Mouse (Mus musculus) cerebellum, postnatal 25 days (tissue): Measurements from ENCODE around the gene Gab2.
A peak's percentile ranks its signal among the peaks of the same experiment; 100 is the strongest.

Source experiments
- DNase-seq, 2 experiments: peaks; one replicate each; pipeline ENCODE4 v3.0.0; 2021; ENCODE audit warnings: mixed read lengths in 2 of 2

The Gab2 gene

GRCm38 (mm10) chr7:97262541-97262940 lies 181.2 kb downstream of the Gab2 start:
- DNase-seq = no peak

- no peak for DNase-seq
These were observed 189.0 kb downstream of the Gab2 start for GRCm38 (mm10) chr7:97270367-97270766.

GRCm38 (mm10) chr7:97271068-97271467 lies 189.7 kb downstream of the Gab2 start:
- no peak for DNase-seq

GRCm38 (mm10) chr7:97296986-97297385 lies 215.6 kb downstream of the Gab2 start:
- no peak for DNase-seq

GRCm38 (mm10) chr7:97297466-97297865 lies 216.1 kb downstream of the Gab2 start:
- DNase-seq = peak; percentile 53 to 69

GRCm38 (mm10) chr7:97298279-97298678 lies 216.9 kb downstream of the Gab2 start:
- DNase-seq = no peak

- peak in 1 of 2 experiments; percentile 3 for DNase-seq
These were observed 217.6 kb downstream of the Gab2 start for GRCm38 (mm10) chr7:97298943-97299342.

DNA sequence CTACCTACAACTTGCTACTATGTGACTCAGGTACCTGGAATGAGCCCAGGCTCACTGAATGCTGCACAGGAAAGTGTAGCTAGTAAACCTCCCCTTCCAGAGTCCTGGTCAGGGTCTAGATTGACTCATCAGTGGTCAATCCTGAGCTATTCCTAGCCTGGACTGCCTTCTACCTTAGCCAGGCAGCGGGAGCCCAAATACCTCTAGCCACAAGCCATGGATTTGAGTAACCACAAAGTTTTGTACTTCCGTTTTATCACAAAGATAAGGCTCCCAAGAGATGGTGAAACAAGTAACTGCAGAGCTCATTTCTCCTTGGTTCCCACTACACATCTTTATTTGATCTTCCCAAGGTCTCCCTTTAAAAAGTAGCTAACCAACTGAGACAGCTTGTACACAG lies 219.5 kb downstream of the Gab2 start:
- DNase-seq = no peak

- DNase-seq = peak in 1 of 2 experiments; percentile 2
These were observed 219.9 kb downstream of the Gab2 start for GRCm38 (mm10) chr7:97301321-97301720.

- DNase-seq = no peak
These were observed 220.9 kb downstream of the Gab2 start for GRCm38 (mm10) chr7:97302261-97302660.

GRCm38 (mm10) chr7:97302876-97303275 lies 221.5 kb downstream of the Gab2 start:
- no peak for DNase-seq

- peak in 1 of 2 experiments; percentile 2 for DNase-seq
These were observed 222.2 kb downstream of the Gab2 start for GRCm38 (mm10) chr7:97303614-97304013.

DNA sequence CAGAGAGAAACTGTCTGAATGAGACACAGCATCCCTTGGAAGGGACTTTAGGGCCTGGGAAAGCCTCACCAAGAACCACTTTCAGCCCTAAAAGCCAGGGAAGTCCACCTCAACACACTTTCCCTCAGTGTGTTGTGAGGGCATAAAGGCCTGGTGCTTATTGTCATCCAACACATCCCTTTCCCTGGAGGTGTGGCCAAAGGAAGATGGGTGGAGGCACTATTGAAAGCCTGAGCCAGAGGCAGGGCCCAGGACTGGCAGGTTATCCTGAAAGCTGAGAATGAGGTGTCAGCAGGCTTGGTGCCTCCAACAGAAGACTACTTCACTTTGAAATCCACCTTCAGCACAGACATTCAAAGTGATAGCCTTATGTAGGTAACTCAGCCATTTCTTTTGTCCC lies 223.1 kb downstream of the Gab2 start:
- DNase-seq = no peak

DNA sequence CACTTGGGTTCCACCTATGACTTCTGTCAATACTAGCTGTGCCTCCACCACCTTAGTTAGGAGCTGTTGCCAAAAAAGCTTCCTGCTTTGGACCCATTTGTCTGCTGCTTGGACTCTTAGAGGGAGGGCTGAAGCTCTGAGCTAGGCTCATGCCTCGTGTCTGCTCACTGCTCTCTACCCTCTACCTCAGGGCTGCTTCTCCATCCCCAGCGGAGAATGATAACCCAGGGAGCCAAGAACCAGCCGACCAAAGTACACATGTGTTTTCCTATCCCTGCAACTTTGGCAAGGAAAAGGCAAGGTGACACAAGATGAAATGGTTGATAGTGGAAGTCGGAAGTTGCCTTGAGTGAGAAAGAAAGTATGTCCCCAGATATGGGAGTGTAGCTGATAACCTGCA lies 223.8 kb downstream of the Gab2 start:
- DNase-seq = peak in 1 of 2 experiments; percentile 2

- DNase-seq = no peak
These were observed 225.4 kb downstream of the Gab2 start for GRCm38 (mm10) chr7:97306813-97307212.

- no peak for DNase-seq
These were observed 226.2 kb downstream of the Gab2 start for GRCm38 (mm10) chr7:97307546-97307945.

DNA sequence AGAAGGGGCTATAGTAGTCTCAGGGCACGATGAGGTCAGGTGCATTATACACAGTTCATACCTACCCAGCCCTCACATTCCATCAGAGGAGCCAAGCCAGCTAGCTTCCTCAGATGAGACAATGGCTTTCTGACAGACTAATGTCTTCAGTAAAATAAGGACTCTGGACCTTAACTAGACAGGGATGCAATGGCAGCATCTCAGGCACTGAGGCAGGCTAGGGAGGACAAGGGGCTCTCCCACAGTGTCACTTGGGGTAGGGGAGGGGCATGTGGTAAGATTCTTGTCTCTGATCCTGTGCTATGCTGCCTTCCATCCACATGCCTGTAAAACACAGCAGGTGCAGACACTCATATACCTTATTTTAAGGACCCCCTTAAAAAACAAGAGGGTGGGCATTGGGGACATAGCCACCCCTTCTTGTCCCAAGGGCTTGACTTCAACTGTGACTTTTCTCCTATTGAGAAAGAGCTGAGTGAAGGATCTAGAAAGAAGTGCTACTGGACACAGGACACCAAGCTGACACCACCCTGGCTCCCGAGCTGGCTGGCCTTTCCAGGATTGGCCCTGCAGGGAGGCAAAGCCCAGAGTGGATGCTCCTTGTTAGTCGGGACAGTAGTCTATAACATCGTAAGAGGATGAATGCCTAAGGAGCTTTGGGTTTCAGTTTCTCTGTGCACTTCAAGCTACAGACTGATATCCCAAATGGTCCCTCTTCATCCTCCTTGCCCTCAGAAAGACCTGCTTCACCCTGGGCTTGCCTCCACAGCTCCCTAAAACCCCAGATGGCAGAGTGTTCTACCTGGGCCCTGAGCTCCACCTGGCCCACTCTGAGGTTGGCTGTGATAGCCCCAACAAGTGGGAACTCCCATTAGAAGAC lies 228.3 kb downstream of the Gab2 start:
- no peak for DNase-seq

DNA sequence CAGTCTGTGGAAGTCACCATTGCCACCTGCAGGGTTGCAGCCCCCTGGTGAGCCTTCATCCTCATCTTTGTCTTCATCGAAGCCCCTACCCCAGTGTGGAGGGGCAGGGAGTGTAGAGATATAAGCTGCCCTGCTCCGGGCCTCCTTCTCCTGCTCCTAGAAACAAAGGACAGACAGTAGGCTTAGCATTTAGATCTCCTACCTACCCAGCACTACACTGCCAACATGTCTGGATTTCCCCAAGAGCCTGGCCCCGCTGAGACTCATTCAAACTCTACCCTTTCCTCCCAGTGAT lies 228.9 kb downstream of the Gab2 start:
- no peak for DNase-seq

- peak in 1 of 2 experiments; percentile 2 for DNase-seq
These were observed 230.2 kb downstream of the Gab2 start for GRCm38 (mm10) chr7:97311620-97312019.

GRCm38 (mm10) chr7:97312196-97312595 lies 230.8 kb downstream of the Gab2 start:
- DNase-seq = no peak

DNA sequence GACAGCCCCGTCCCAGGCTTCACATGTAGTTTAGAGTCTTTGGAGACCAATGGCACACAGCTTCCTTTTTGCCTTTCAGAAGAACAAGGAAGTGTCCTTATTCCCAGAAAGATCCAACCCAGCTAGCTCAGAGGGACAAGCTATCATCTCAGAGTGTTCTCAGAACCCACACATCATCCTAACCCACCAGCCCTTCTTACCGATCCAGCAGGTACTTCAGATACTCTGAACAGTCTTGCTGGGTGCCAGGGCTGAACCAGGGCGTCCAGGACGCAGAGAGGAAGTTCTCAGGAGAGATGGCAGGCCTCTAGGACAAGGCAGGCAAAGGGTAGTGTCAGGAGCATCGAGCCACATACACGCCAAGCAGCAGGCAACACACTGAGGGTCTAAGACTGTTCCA lies 231.5 kb downstream of the Gab2 start:
- no peak for DNase-seq

GRCm38 (mm10) chr7:97313364-97313995 lies 232.1 kb downstream of the Gab2 start:
- DNase-seq = no peak

GRCm38 (mm10) chr7:97314646-97315045 lies 233.3 kb downstream of the Gab2 start:
- peak; percentile 34 to 61 for DNase-seq

DNA sequence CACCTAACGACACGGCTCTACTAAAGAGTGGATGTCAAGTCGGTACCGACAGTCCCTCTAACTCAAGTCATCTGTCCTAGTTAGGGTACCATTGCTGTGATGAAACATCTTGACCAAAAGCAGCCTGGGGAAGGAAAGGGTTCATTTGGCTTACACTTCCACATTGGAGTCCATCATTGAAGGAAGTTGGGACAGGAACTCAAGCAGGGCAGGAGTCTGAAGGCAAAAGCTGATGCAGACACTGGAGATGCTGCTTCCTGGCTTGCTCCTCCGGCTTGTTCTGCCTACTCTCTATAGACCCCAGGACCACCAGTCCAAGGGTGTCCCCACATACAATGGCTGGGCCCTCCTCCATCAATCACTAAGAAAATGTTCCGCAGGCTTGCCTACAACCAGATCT lies 234.3 kb downstream of the Gab2 start:
- no peak for DNase-seq
